Mouse (Mus musculus) adrenal gland, postnatal 25 days (tissue): ENCODE measurements around the gene Zfp933. TPM values are rescaled to one million over a fixed set of nuclear protein-coding genes. Genes with fewer than 3 reads are reported as not detected.
"Not testable (repeated sequence)": the region's sequence is repeated elsewhere in the genome, so short reads cannot be mapped to it uniquely, and the experiment has no call there.

Source experiments
- DNase-seq: peaks from one replicate; pipeline ENCODE4 v3.0.0; 2021; ENCODE audit warnings: mixed read lengths
- total RNA-seq: library from RNA; stranded (reverse); gene quantifications from 2 replicates; pipeline ENCODE4 v1.2.3, GENCODE M21; 2021

The Zfp933 gene
- total RNA-seq, 1 experiment from 2014 or later, result 37.1 TPM

DNA sequence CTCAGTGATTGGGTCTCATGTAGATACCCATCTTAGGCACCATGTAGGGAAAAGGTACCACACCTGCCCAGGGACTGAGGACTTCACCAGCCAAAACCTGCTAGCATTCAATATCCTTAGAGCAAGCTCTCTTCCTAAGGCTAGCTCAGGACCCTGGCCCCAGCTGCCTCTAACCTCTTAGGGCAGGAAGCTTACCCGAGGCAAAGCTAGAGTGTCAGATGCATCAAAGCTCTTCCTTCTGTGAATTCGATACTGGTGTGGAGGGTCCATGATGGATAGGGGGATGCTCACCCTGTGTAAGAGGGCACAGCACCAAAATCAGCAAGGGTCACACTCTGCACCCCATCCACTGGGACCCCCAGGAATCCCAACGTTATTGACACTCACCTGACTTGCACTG is 13.9 kb upstream of the Zfp933 start:
- DNase-seq, result no peak

DNA sequence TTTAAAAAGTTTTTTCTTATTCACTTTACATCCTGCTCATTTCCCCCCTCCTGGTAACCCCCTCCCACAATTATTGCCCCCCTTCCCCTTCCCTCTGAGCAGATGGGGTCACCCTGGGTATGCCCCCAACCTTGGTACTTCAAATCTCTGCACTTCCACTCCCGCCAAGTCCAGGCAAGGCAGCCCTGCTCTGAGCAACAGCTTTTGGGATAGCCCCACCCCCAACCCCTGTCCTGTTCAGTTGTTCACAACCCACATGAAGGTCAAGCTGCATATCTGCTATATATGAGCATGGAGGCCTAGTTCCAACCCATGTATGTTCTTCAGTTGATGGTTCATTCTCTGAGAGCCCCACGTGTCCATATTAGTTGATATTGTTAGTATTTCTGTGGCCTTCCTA is 2.6 kb upstream of the Zfp933 start:
- DNase-seq, result no peak

DNA sequence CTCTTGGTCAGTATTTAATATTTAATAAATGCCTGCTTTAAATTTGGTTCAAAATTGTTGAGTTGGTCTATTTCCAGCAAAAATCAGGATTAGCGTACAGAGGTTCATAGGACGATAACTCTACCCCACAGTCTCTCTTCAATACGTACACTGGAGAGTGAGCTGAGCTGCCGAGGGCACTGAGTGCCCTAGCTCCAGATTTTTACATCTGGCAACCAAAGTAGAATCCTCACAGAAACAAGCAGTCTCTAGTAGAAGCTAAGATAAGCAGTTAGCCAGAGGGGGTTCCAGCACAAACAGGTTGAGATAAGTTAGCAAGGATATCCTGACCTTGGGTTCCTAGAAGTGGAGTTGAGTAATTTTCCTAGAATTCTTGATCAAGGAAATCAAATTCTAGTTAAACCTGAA is 422 bp upstream of the Zfp933 start:
- DNase-seq, result no peak

DNA sequence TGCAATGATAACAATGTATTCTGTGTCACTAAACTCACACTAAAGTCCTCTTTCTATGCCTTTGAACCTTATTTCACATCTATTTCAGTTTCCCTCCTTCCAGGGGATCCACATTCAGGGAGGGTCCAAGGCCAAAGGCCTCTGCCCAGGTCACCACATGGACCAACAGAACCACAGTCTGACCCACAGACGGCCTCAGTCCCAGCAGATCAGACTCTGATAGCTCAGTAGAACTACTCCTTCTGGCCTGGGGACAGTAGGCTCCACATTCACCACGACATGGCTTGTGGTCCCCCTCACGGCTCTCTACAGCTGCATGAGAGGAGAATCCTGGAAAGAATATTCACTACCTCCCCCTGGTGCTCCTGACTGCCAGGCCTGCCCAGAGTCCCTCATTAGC is 5.3 kb downstream of the Zfp933 start:
- DNase-seq, result no peak

DNA sequence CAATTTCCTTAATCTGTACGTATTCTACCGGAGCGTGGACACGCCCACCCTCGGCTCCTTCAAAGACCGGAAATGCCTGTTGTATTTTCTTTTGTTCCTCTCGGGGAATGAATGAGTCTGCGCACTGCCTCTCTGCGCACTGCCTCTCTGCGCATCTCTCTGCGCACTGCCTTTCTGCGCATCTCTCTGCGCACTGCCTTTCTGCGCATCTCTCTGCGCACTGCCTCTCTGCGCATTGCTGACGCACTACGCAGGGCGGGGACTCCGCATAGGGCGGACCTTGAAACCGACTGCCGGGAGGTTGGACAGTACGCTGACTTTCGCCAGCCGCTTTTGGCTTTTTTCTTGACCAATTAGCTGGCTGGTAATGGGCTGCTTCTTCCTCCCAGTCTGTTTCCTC is 8.9 kb downstream of the Zfp933 start:
- DNase-seq, result not testable (repeated sequence)

DNA sequence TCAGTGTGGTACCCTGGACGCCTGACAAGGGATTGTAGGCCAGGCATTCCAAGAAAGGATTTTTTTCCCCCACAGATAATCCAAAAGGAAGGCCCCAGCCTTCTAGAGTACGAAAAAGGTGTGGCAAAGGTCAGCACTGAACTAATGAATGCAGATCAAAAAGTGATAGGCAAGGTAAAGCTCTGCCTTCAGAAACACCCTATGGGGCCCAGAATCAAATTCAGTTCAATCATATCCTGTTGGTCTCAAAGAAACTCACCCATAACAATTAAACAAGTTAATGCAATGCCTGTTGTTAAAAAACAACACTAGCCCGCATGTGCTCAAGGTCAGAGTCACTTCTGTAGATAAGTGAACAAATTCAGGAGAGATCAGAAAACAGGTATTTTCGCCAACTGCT is 23.8 kb downstream of the Zfp933 start:
- no peak for DNase-seq

DNA sequence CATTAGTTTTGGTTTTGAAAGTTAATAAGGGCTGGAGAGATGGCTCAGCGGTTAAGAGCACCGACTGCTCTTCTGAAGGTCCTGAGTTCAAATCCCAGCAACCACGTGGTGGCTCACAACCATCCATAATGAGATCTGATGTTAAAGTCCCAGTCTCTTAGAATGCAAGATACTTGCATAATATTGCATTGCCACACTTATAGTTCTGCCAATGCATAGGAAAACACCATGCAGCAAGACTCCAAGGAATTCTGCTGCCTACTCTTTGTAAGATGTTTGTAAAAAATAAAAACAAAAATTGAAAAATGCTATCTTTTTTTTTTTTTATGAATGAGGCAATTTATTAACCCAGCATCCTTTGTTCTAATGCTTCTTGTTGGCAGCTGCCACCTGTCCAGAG is 26.8 kb downstream of the Zfp933 start:
- not testable (repeated sequence) for DNase-seq

DNA sequence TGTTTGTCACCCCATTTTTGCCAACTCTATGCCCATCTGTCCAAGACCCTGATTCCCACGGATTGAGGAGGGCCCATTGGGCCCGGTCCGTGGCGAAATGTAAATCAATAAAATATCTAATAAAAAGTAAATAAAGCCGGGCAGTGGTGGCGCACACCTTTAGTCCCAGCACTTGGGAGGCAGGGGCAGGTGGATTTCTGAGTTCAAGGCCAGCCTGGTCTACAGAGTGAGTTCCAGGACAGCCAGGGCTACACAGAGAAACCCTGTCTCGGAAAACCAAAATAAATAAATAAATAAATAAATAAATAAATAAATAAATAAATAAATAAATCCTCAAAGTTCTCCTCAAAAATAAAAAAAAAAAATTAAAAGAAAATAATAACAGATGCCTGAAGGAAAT is 28.5 kb downstream of the Zfp933 start:
- DNase-seq, result not testable (repeated sequence)

DNA sequence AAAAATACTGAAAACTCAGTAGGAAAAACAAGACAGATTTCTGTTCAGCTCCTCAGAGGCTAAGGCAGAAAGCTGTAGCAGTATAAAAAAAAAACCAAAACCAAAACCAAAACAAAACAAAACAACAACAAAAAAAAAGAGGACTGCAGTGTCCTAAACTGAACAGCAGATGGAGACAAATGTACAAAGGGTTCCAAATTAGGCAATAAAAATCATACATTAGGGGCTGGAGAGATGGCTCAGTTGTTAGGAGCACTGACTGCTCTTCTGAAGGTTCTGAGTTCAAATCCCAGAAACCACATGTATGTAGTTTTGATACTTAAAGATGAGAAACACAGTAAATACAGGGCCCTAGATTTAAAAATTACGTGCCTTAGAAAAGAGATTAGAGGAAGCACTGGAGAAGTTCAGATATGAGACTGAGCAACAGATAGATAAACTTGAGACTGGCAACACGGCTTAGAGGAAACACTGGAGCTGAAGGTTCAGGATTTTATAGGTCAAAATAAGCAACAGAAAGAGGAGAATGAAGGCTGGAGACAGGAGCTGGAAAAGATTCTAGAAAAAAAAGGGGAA is 33.5 kb downstream of the Zfp933 start:
- no peak for DNase-seq

DNA sequence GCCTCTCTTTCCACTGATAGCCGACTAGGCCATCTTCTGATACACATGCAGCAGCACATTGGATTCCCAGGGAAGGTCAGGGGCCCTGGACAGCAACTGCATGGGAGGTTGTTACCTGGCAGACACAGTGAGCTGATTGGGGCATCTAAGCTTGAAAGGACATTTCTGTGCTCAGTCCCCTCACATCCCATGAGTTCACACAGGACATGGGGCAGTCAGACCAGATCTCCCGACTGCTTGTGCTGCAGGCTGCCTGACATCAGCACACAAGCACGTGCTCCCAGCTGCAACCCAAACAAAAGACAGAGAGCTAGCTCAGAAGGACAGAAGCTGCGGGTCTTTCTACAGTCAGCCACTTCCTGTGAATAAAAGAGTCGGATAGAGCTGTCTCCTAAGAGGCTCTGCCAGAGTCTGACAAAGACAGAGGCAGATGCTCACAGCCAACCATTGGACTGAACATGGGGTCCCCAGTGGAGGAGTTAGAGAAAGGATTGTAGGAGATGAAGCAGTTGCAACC is 34.9 kb downstream of the Zfp933 start:
- DNase-seq, result no peak

DNA sequence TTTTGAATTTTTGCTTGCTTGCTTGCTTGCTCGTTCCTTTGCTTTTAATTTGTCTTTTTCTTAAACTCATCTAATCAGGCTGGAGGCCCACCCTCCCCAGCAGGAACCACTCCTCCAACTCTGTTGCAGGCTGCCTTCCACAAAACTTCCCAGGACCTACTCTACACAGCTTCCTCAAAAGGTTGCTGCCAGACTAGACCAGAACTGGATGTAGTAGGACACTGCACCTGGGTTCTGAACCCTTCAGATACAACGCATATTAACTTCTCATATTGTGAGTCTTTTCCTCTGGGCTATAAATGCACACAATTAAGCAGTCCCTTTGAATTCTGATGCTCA is 38.2 kb downstream of the Zfp933 start:
- not testable (repeated sequence) for DNase-seq

DNA sequence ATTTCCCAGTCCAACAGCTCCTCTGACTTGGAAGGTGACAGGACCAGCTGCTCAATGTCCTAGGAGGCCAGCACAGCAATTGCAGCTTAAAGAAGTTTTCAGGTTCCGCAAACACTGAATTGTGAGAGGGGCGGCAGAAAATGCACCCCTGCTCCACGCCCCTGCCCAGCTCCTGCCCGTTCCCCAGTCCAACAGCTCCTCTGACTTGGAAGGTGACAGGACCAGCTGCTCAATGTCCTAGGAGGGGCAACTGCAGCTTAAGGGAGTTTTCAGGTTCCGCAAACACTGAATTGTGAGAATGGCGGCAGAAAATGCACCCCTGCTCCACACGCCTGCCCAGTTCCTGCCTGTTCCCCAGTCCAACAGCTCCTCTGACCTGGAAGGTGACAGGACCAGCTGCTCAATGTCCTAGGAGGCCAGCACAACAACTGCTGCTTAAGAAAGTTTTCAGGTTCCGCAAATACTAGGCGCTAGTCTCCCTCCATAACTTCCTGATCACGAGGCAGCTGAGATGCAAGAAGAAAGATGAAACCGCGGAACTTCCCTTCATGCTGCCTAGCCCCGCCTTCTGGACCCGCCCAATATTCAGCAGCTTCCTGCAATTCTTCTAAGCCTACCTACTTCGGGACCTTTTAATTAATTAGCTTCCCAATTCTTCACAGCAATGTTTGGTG is 38.7 kb downstream of the Zfp933 start, which contains the start of gene Zfp984:
Gene Zfp984, minus strand, starts transcription at position 497 of the 674 bp plus-strand sequence.
- DNase-seq, result not testable (repeated sequence)

DNA sequence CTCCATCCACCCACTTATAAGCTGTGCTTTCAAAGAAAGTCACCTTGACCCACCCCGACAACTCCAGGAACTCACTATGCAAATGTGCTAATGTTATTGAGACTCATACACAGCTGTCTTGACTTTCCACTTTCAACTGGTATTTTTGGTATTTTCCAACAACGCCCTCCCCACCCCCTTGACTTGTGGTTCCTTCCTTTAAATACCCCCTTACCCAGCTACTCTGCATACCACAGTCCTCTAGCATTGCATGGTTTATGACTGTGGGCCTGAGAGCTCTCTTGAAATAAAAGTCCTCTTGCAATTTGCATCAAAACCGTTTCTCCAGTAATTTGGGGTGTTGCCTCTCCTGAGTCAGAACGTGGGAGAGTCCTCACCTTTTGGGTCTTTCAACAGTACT is 39.7 kb downstream of the Zfp933 start:
- DNase-seq, result not testable (repeated sequence)

DNA sequence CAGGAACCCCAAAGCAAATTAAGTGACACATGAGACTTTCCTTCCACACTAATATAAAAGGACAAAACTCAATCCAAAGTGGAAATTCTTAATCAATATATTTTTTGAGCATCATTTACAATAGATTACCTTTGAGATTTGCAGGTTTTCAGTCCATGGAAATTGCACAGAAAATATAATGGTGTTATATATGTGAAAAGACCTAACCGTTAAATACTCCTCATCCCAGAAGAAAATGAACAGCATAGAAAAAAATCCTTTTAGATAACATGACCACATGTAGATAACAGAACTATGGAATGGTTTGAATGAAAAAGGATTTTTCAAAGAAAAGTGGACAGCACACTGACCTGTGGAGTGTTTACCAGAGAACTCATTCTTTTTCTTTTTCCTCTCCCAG is 52.9 kb downstream of the Zfp933 start:
- DNase-seq, result not testable (repeated sequence)

DNA sequence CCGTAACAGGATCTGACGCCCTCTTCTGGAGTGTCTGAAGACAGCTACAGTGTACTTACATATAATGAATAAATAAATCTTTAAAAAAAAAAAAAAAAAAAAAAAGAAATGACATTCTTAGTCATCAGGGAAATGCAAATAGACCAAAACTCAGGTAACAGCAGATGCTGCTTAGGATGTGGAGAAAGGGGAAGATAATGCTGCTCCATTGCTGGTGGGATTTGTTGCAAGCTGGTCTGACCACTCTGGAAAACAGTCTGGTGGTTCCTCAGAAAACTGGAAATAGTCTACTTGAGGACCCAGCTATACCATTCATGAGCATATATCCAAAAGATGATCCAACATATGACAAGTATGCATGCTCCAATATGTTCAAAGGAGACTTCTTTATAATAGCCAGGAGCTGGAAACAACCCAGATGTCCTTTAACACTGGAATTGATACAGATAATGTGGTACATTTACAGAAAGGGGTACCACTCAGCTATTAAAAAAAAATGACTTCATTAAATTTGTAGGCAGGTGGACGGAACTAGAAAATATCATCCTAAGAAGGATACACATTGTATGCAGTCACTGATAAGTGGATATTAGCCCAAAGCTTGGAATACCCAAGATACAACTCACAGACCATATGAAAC is 54.0 kb downstream of the Zfp933 start:
- not testable (repeated sequence) for DNase-seq

DNA sequence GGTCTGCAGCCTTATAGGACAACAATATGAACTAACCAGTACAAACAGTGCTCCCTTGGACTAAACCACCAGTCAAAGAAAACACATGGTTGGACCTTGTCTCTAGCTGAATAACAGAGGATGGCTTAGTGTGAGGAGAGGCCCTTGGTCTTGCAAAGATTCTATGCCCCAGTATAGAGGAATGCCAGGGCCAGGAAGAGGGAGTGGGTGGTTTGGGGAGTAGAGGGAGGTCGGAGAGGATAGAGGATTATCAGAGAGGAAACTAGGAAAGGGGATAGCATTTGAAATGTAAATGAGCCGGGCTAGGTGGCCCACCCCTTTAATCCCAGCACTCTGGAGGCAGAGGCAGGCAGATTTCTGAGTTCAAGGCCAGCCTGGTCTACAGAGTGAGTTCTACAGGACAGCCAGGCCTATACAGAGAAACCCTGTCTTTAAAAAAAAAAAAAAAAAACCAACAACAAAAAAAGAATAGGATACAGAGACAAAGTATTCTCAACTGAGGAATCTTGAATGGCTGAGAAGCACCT is 54.7 kb downstream of the Zfp933 start:
- not testable (repeated sequence) for DNase-seq

DNA sequence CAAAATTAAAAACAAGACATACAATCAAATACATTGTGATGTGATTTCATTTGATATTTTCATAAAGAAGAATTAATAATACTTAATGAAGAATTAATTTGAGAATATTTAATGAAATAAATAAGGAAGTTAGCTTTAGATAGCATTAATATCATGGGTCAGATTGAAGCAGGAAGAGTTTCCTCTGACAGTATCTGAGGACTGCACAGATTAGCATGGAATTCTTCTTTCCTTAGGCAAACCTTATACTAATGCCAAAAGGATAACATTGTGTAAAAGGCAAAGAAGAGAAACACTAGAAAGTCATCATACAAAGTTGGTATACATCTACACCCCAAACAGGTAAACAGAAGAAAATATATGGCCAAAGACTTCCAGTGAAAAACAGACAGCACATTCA is 56.4 kb downstream of the Zfp933 start:
- not testable (repeated sequence) for DNase-seq

Other genes with a start within 250 kb of the Zfp933 start
- 3.6 and 3.7 TPM in 2 replicates for gene Zfp979, start 205.9 kb downstream of the Zfp933 start, total RNA-seq
- gene Zfp534, start 145.8 kb downstream of the Zfp933 start, total RNA-seq, result 0.46 TPM in 1 of 2 replicates, not detected in the other
- gene Zfp984, start 38.6 kb downstream of the Zfp933 start, total RNA-seq, result 7.2 TPM in 2 replicates
- 31.9 and 37.7 TPM in 2 replicates for gene Miip, start 20.4 kb upstream of the Zfp933 start, total RNA-seq
- gene Fv1, start 20.6 kb upstream of the Zfp933 start, total RNA-seq, result 12.2 and 16.6 TPM in 2 replicates
- gene Mfn2, start 56.3 kb upstream of the Zfp933 start, total RNA-seq, result 151 and 217 TPM in 2 replicates
- 41.0 and 43.3 TPM in 2 replicates for gene Plod1, start 88.4 kb upstream of the Zfp933 start, total RNA-seq
- gene 2510039O18Rik, start 92.5 kb upstream of the Zfp933 start, total RNA-seq, result 44.6 and 50.5 TPM in 2 replicates
- gene Nppb, start 137.4 kb upstream of the Zfp933 start, total RNA-seq, result not detected in 2 replicates
- not detected in 2 replicates for gene Nppa, start 152.4 kb upstream of the Zfp933 start, total RNA-seq
- gene Clcn6, start 190.5 kb upstream of the Zfp933 start, total RNA-seq, result 11.1 and 12.7 TPM in 2 replicates
- 32.1 and 33.6 TPM in 2 replicates for gene Mthfr, start 190.7 kb upstream of the Zfp933 start, total RNA-seq
- 75.0 and 117 TPM in 2 replicates for gene Agtrap, start 239.7 kb upstream of the Zfp933 start, total RNA-seq